Mouse (Mus musculus): ENCODE data around the gene Shcbp1l. TPM values are rescaled to one million over a fixed set of nuclear protein-coding genes. Genes with fewer than 3 reads are reported as not detected.

The Shcbp1l gene
- polyA plus RNA-seq (2012; rRNA removed): 0.59 and 1.5 TPM in 2 replicates
- 0.17 and 0.32 TPM in 2 replicates for polyA plus RNA-seq (2014; fragmentation: Nextera tagmentation; extraction: Ambion mirVana)

- Histone ChIP-seq H3K9me3 (ENCODE audit: control insufficient read depth, low read length) (no peaks in the 10 kb centered on the region), H3K36me3 (ENCODE audit: control insufficient read depth, insufficient read depth, low read length) (no peaks in the 10 kb centered on the region), H3K9ac (ENCODE audit: low read depth, low read length, severe bottlenecking) (peak within 1 kb of the TSS; percentile 48), H3K4me2 (replicated peaks; ENCODE audit: low read depth, low read length, severe bottlenecking) (peak within 1 kb of the TSS; percentile 96), H3K27me3 (ENCODE audit: control insufficient read depth, insufficient read depth, low read length) (peaks cover 16% of the 10 kb centered on the region; the same call in 1 of the 2 replicates), H3K4me3 (replicated peaks; ENCODE audit: low read length) (peak within 1 kb of the TSS; percentile 42), H3K4me1 (ENCODE audit: control insufficient read depth, insufficient read depth, low read length) (peaks cover 7% of the 10 kb centered on the region; the same call in 1 of the 2 replicates), H3K27ac (replicated peaks; ENCODE audit: low read depth, low read length) (no peak within 1 kb of the TSS)
- WGBS: 2% methylated on average over 42 of the region's 60 CpGs
- DNase-seq (ENCODE audit: low spot score) (peak; percentile 80), ATAC-seq (ENCODE audit: low FRiP score, low read depth) (peak; percentile 87)
- TF ChIP-seq POLR2A (IDR thresholded peaks at IDR 0.05; ENCODE audit: borderline replicate concordance, extremely low read depth, insufficient read depth, insufficient read length): no peak
These were observed at the start of gene Shcbp1l for GRCm38 (mm10) chr1:153424770-153425584. Shcbp1l (plus strand) TSS chr1:153425162.

DNA sequence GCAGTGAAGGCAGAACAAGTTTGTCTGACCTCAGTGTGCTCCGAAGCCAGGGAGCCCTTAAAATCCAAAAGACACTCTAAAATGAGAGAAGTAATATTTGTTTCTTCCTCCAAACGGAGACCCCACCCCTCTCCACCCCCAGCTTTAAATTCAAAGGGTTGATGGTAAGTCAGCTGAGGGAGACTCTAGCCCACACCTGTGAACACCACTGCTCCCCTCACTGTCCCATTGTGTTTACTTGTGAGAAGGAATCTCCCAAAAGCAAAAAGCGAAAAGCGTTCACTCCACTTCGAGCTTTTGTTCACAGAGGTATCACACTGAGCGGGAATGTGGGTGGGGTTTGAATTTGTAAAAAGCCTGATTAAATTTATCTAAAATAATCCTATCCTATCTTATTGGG is 48.5 kb upstream of the Shcbp1l start:
- Histone ChIP-seq H3K27me3 (ENCODE audit: control insufficient read depth, insufficient read depth, low read length) (no peaks in the 10 kb centered on the region), H3K9ac (ENCODE audit: low read depth, low read length, severe bottlenecking) (no peak overlapping the region), H3K4me3 (replicated peaks; ENCODE audit: low read length) (no peak overlapping the region), H3K4me1 (ENCODE audit: control insufficient read depth, insufficient read depth, low read length) (no peaks in the 10 kb centered on the region), H3K36me3 (ENCODE audit: control insufficient read depth, insufficient read depth, low read length) (no peaks in the 10 kb centered on the region), H3K9me3 (ENCODE audit: control insufficient read depth, low read length) (no peaks in the 10 kb centered on the region), H3K27ac (replicated peaks; ENCODE audit: low read depth, low read length) (no peak overlapping the region), H3K4me2 (replicated peaks; ENCODE audit: low read depth, low read length, severe bottlenecking) (no peak overlapping the region)
- 45% methylated on average over 6 of the region's 6 CpGs for whole genome bisulfite sequencing
- no peak for DNase-seq (ENCODE audit: low spot score)
- no peak for TF ChIP-seq POLR2A (IDR thresholded peaks at IDR 0.05; ENCODE audit: borderline replicate concordance, extremely low read depth, insufficient read depth, insufficient read length)
- no peak for ATAC-seq (ENCODE audit: low FRiP score, low read depth)

- no peak for ATAC-seq (ENCODE audit: low FRiP score, low read depth)
- no peak for DNase-seq (ENCODE audit: low spot score)
These were observed 46.4 kb upstream of the Shcbp1l start for GRCm38 (mm10) chr1:153378587-153378986.

DNA sequence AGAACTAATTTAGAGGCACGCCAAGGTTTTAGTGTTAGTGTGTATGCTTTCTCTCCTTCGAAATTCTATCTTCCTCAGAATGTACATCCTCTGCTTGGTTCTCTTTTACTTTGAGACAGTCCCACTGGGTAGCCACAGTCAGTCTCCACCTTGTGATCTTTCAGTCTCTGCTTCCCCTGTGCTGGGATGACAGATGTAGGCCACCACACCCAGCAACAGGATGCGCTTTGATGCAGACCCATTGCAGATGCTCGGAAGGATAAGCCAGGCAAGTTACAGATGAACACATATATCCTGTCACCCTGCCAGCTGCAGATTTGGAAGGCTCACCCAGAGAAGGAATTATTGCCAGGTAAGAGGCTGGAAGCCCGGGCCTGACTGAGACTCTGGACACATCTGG is 45.1 kb upstream of the Shcbp1l start:
- no peaks in the 10 kb centered on the region for H3K4me1 ChIP-seq (ENCODE audit: control insufficient read depth, insufficient read depth, low read length)
- ATAC-seq (ENCODE audit: low FRiP score, low read depth) (no peak), DNase-seq (ENCODE audit: low spot score) (no peak)
- H3K36me3 ChIP-seq (ENCODE audit: control insufficient read depth, insufficient read depth, low read length): no peaks in the 10 kb centered on the region
- H3K9ac ChIP-seq (ENCODE audit: low read depth, low read length, severe bottlenecking): no peak overlapping the region
- no peak overlapping the region for H3K4me3 ChIP-seq (replicated peaks; ENCODE audit: low read length)
- no peaks in the 10 kb centered on the region for H3K9me3 ChIP-seq (ENCODE audit: control insufficient read depth, low read length)
- H3K27ac ChIP-seq (replicated peaks; ENCODE audit: low read depth, low read length): no peak overlapping the region
- no peaks in the 10 kb centered on the region for H3K27me3 ChIP-seq (ENCODE audit: control insufficient read depth, insufficient read depth, low read length)
- H3K4me2 ChIP-seq (replicated peaks; ENCODE audit: low read depth, low read length, severe bottlenecking): no peak overlapping the region
- 79% methylated on average over 5 of the region's 5 CpGs for WGBS
- TF ChIP-seq POLR2A (IDR thresholded peaks at IDR 0.05; ENCODE audit: borderline replicate concordance, extremely low read depth, insufficient read depth, insufficient read length): no peak

More at GRCm38 (mm10) chr1:153378587-153378986, 46.4 kb upstream of the Shcbp1l start:
- H3K27me3 ChIP-seq (ENCODE audit: control insufficient read depth, insufficient read depth, low read length): no peaks in the 10 kb centered on the region
- no peak overlapping the region for H3K27ac ChIP-seq (replicated peaks; ENCODE audit: low read depth, low read length)
- H3K9ac ChIP-seq (ENCODE audit: low read depth, low read length, severe bottlenecking): no peak overlapping the region
- 65% methylated on average over 6 of the region's 6 CpGs for WGBS
- no peak for TF ChIP-seq POLR2A (IDR thresholded peaks at IDR 0.05; ENCODE audit: borderline replicate concordance, extremely low read depth, insufficient read depth, insufficient read length)
- H3K4me1 ChIP-seq (ENCODE audit: control insufficient read depth, insufficient read depth, low read length): no peaks in the 10 kb centered on the region
- no peaks in the 10 kb centered on the region for H3K9me3 ChIP-seq (ENCODE audit: control insufficient read depth, low read length)
- H3K4me2 ChIP-seq (replicated peaks; ENCODE audit: low read depth, low read length, severe bottlenecking): no peak overlapping the region
- no peaks in the 10 kb centered on the region for H3K36me3 ChIP-seq (ENCODE audit: control insufficient read depth, insufficient read depth, low read length)
- H3K4me3 ChIP-seq (replicated peaks; ENCODE audit: low read length): no peak overlapping the region

DNA sequence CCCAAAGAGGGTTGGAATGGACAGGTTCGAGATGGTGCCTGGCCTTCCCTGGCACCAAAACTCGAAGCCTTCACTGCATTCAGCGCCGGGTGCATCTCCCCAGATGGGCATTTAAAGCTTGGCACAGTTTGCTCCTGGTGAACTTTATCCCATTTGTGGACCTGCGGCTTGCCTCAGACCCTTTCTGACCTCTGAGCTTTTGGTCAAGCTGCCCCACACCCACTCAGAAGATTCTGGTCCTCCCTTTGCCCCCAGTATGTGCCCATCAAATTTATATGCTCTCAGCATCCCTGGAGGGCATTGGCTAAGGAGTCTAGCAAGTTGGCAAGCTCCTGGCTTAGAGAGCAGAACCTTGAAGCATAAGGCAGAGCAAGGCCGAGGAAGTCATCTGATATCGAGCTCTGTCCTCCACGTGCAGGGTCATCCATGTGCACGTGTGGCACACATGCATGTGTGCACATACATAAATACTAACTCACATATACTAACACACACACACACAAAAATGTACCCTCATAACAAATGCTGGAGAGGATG is 44.1 kb upstream of the Shcbp1l start:
- no peaks in the 10 kb centered on the region for H3K9me3 ChIP-seq (ENCODE audit: control insufficient read depth, low read length)
- H3K4me1 ChIP-seq (ENCODE audit: control insufficient read depth, insufficient read depth, low read length): no peaks in the 10 kb centered on the region
- no peaks in the 10 kb centered on the region for H3K27me3 ChIP-seq (ENCODE audit: control insufficient read depth, insufficient read depth, low read length)
- no peak overlapping the region for H3K4me2 ChIP-seq (replicated peaks; ENCODE audit: low read depth, low read length, severe bottlenecking)
- TF ChIP-seq POLR2A (IDR thresholded peaks at IDR 0.05; ENCODE audit: borderline replicate concordance, extremely low read depth, insufficient read depth, insufficient read length): no peak
- ATAC-seq (ENCODE audit: low FRiP score, low read depth) (no peak), DNase-seq (ENCODE audit: low spot score) (no peak)
- WGBS: 88% methylated on average over 9 of the region's 9 CpGs
- no peak overlapping the region for H3K27ac ChIP-seq (replicated peaks; ENCODE audit: low read depth, low read length)
- no peak overlapping the region for H3K9ac ChIP-seq (ENCODE audit: low read depth, low read length, severe bottlenecking)
- H3K4me3 ChIP-seq (replicated peaks; ENCODE audit: low read length): no peak overlapping the region
- H3K36me3 ChIP-seq (ENCODE audit: control insufficient read depth, insufficient read depth, low read length): no peaks in the 10 kb centered on the region
